Mouse (Mus musculus) fibroblast of lung, adult 2 months (primary cell): ENCODE measurements around the gene Anapc2.
"Not testable (repeated sequence)": the region's sequence is repeated elsewhere in the genome, so short reads cannot be mapped to it uniquely, and the experiment has no call there.

Source experiments
- DNase-seq: peaks from one replicate; pipeline ENCODE4 v3.0.0-alpha.2; 2011; ENCODE audit warnings: low read depth

The Anapc2 gene

GRCm38 (mm10) chr2:25240723-25241437 is 31.4 kb upstream of the Anapc2 start:
- no peak for DNase-seq

GRCm38 (mm10) chr2:25241438-25241775 is 30.9 kb upstream of the Anapc2 start:
- DNase-seq: no peak

- no peak for DNase-seq
Measured at GRCm38 (mm10) chr2:25242101-25242506, 30.2 kb upstream of the Anapc2 start, which contains the start of the genes Rnf208 and Cysrt1. Gene Rnf208 (plus strand): TSS chr2:25242255. Gene Cysrt1 (minus strand): TSS chr2:25242452.

- no peak for DNase-seq
Measured at GRCm38 (mm10) chr2:25243342-25243741, 28.9 kb upstream of the Anapc2 start.

- DNase-seq: no peak
Measured at GRCm38 (mm10) chr2:25244144-25244543, 28.1 kb upstream of the Anapc2 start.

GRCm38 (mm10) chr2:25246183-25247072 is 25.9 kb upstream of the Anapc2 start, which contains the start of gene AL732309.1:
Gene AL732309.1 (minus strand): TSS chr2:25246863.
- DNase-seq: no peak

GRCm38 (mm10) chr2:25252331-25252730 is 19.9 kb upstream of the Anapc2 start:
- no peak for DNase-seq

- peak; percentile 45 for DNase-seq
Measured at GRCm38 (mm10) chr2:25255284-25255779, 16.9 kb upstream of the Anapc2 start, which contains the start of gene Tmem203. Gene Tmem203 (plus strand): TSS chr2:25255439.

GRCm38 (mm10) chr2:25256443-25257109 is 15.7 kb upstream of the Anapc2 start:
- DNase-seq: not testable (repeated sequence)

GRCm38 (mm10) chr2:25257250-25257649 is 15.0 kb upstream of the Anapc2 start:
- DNase-seq: not testable (repeated sequence)

GRCm38 (mm10) chr2:25258887-25259286 is 13.4 kb upstream of the Anapc2 start:
- no peak for DNase-seq

GRCm38 (mm10) chr2:25261870-25262269 is 10.4 kb upstream of the Anapc2 start:
- no peak for DNase-seq

GRCm38 (mm10) chr2:25262291-25262767 is 9.9 kb upstream of the Anapc2 start, which contains the start of gene Tprn:
Gene Tprn (plus strand): TSS chr2:25262618.
- DNase-seq: peak; percentile 94

GRCm38 (mm10) chr2:25262795-25263622 is 9.3 kb upstream of the Anapc2 start:
- DNase-seq: no peak

GRCm38 (mm10) chr2:25263623-25264285 is 8.5 kb upstream of the Anapc2 start:
- no peak for DNase-seq

GRCm38 (mm10) chr2:25264286-25264660 is 8.0 kb upstream of the Anapc2 start:
- no peak for DNase-seq

- peak; percentile 91 for DNase-seq
Measured at GRCm38 (mm10) chr2:25264851-25265250, 7.4 kb upstream of the Anapc2 start.

- no peak for DNase-seq
Measured at GRCm38 (mm10) chr2:25265897-25266656, 6.2 kb upstream of the Anapc2 start.

- no peak for DNase-seq
Measured at GRCm38 (mm10) chr2:25266720-25267119, 5.6 kb upstream of the Anapc2 start.

GRCm38 (mm10) chr2:25267241-25267640 is 5.0 kb upstream of the Anapc2 start:
- no peak for DNase-seq
